Mouse (Mus musculus) E14TG2a.4 (cell line): ENCODE measurements around the gene Cd82.

Experiments
- CTCF ChIP-seq: conservative IDR thresholded peaks from 2 replicates; pipeline ENCODE4 v1.5.1; 2014; ENCODE audit warnings: low read length
- POU5F1 ChIP-seq: IDR thresholded peaks from 2 replicates; pipeline ENCODE4 v1.6.1; 2014; ENCODE audit warnings: low read length, borderline replicate concordance

GRCm38 (mm10) chr2:93488911-93489587 lies 26.1 kb upstream of the Cd82 start:
- TF ChIP-seq CTCF (no peak), POU5F1 (no peak)
